Mouse (Mus musculus): Measurements from ENCODE around the gene Fgfr2.

Fgfr2 gene

GRCm38 (mm10) chr7:133083936-133084614 lies 39.1 kb downstream of the Fgfr2 start:
- DNase-seq: no peak

GRCm38 (mm10) chr7:133078929-133079328 lies 44.2 kb downstream of the Fgfr2 start:
- DNase-seq: no peak

- no peak for DNase-seq
Observed at GRCm38 (mm10) chr7:133074462-133075133, 48.6 kb downstream of the Fgfr2 start.

- DNase-seq: no peak
Observed at GRCm38 (mm10) chr7:133073147-133073651, 50.0 kb downstream of the Fgfr2 start.

GRCm38 (mm10) chr7:133072535-133072934 lies 50.6 kb downstream of the Fgfr2 start:
- no peak for DNase-seq

GRCm38 (mm10) chr7:133067321-133067841 lies 55.8 kb downstream of the Fgfr2 start:
- no peak for DNase-seq

GRCm38 (mm10) chr7:133066776-133067175 lies 56.4 kb downstream of the Fgfr2 start:
- no peak for DNase-seq

GRCm38 (mm10) chr7:133062055-133062454 lies 61.1 kb downstream of the Fgfr2 start:
- DNase-seq: no peak

- DNase-seq: no peak
Observed at GRCm38 (mm10) chr7:133060170-133060569, 63.0 kb downstream of the Fgfr2 start.

GRCm38 (mm10) chr7:133059517-133060104 lies 63.5 kb downstream of the Fgfr2 start:
- DNase-seq: no peak

GRCm38 (mm10) chr7:133059150-133059509 lies 64.0 kb downstream of the Fgfr2 start:
- DNase-seq: no peak

GRCm38 (mm10) chr7:133058496-133059149 lies 64.5 kb downstream of the Fgfr2 start:
- DNase-seq: no peak

GRCm38 (mm10) chr7:133056924-133057323 lies 66.2 kb downstream of the Fgfr2 start:
- no peak for DNase-seq

GRCm38 (mm10) chr7:133054486-133054885 lies 68.7 kb downstream of the Fgfr2 start:
- DNase-seq: no peak

- no peak for DNase-seq
Observed at GRCm38 (mm10) chr7:133053757-133054156, 69.4 kb downstream of the Fgfr2 start.

- DNase-seq: no peak
Observed at GRCm38 (mm10) chr7:133052819-133053218, 70.3 kb downstream of the Fgfr2 start.

- DNase-seq: no peak
Observed at GRCm38 (mm10) chr7:133050681-133051080, 72.5 kb downstream of the Fgfr2 start.

- DNase-seq: no peak
Observed at GRCm38 (mm10) chr7:133048085-133048630, 75.0 kb downstream of the Fgfr2 start.

- no peak for DNase-seq
Observed at GRCm38 (mm10) chr7:133047287-133047686, 75.9 kb downstream of the Fgfr2 start.

- DNase-seq: no peak
Observed at GRCm38 (mm10) chr7:133044721-133045120, 78.4 kb downstream of the Fgfr2 start.

GRCm38 (mm10) chr7:133041784-133042183 lies 81.4 kb downstream of the Fgfr2 start:
- no peak for DNase-seq

GRCm38 (mm10) chr7:133040688-133041345 lies 82.3 kb downstream of the Fgfr2 start:
- no peak for DNase-seq

Measured in right cerebral cortex, postnatal 4 days (tissue).